In genomic region chr5:144769067-144769482, GRCm38 (mm10) we compare ENCODE assay signal across 8 mouse cellular contexts. TPM values are rescaled to one million over a fixed set of nuclear protein-coding genes. Genes with fewer than 3 reads are reported as not detected.
DNase-seq lines count a peak whose midpoint lies in the region; ATAC-seq and TF ChIP-seq lines count a peak whose summit lies in the region.

No protein-coding gene starts in this region.

- TF ChIP-seq CTCF in stomach, postnatal 0 days (IDR thresholded peaks at IDR 0.05; ENCODE audit: low read depth), result no peak

- H3K9ac ChIP-seq in embryonic facial prominence, embryonic 12.5 days, result peak overlapping the region; percentile 88
- peak overlapping the region; percentile 93 for H3K9ac ChIP-seq in limb, embryonic 13.5 days
- H3K9ac ChIP-seq in stomach, postnatal 0 days (ENCODE audit: low read length), result peak overlapping the region; percentile 87

- H3K36me3 ChIP-seq in embryonic facial prominence, embryonic 12.5 days, result peaks cover 29% of the 10 kb centered on the region
- H3K36me3 ChIP-seq in limb, embryonic 13.5 days, result peaks cover 34% of the 10 kb centered on the region
- H3K36me3 ChIP-seq in stomach, postnatal 0 days (ENCODE audit: control insufficient read depth, insufficient read depth, low read length), result no peaks in the 10 kb centered on the region; the same call in 1 of the 2 replicates

- H3K4me2 ChIP-seq in embryonic facial prominence, embryonic 12.5 days (replicated peaks), result peak overlapping the region; percentile 78
- H3K4me2 ChIP-seq in limb, embryonic 13.5 days (replicated peaks), result peak overlapping the region; percentile 90
- peak overlapping the region; percentile 74 for H3K4me2 ChIP-seq in stomach, postnatal 0 days (replicated peaks; ENCODE audit: low read depth)

- DNase-seq in embryo, embryonic 10 days (ENCODE audit: low spot score), result peak; percentile 8
- DNase-seq in embryo, embryonic 9.5 days (ENCODE audit: extremely low spot score), result no peak
- DNase-seq in 3T3-L1 (ENCODE audit: low read depth, low spot score), result peak; percentile 51
- DNase-seq in stomach, postnatal 0 days (ENCODE audit: low spot score), result no peak
- no peak for DNase-seq in layer of hippocampus, postnatal 10 days (ENCODE audit: low spot score in 2 of 2)
- DNase-seq in ovary, postnatal 36 days (ENCODE audit: low spot score), result no peak

- peaks cover 14% of the 10 kb centered on the region for H3K4me1 ChIP-seq in embryonic facial prominence, embryonic 12.5 days
- H3K4me1 ChIP-seq in limb, embryonic 13.5 days, result peaks cover 13% of the 10 kb centered on the region
- H3K4me1 ChIP-seq in stomach, postnatal 0 days (replicated peaks; ENCODE audit: control insufficient read depth, insufficient read depth), result peaks cover 4% of the 10 kb centered on the region; the same call in 1 of the 2 replicates

- H3K9me3 ChIP-seq in embryonic facial prominence, embryonic 12.5 days, result no peaks in the 10 kb centered on the region
- no peaks in the 10 kb centered on the region for H3K9me3 ChIP-seq in limb, embryonic 13.5 days
- no peaks in the 10 kb centered on the region for H3K9me3 ChIP-seq in stomach, postnatal 0 days (ENCODE audit: control insufficient read depth, low read length)

- no peaks in the 10 kb centered on the region for H3K27me3 ChIP-seq in embryonic facial prominence, embryonic 12.5 days
- H3K27me3 ChIP-seq in limb, embryonic 13.5 days, result no peaks in the 10 kb centered on the region
- no peaks in the 10 kb centered on the region for H3K27me3 ChIP-seq in stomach, postnatal 0 days (ENCODE audit: control insufficient read depth, insufficient read depth, low read length)

- peak overlapping the region; percentile 95; the same call in 1 of the 2 replicates for H3K27ac ChIP-seq in embryonic facial prominence, embryonic 12.5 days
- peak overlapping the region; percentile 97; the same call in 1 of the 2 replicates for H3K27ac ChIP-seq in limb, embryonic 13.5 days
- peak overlapping the region; percentile 92 for H3K27ac ChIP-seq in stomach, postnatal 0 days (replicated peaks)

- 33% methylated on average over 8 of the region's 8 CpGs for WGBS in embryonic facial prominence, embryonic 12.5 days
- 30% methylated on average over 8 of the region's 8 CpGs for WGBS in limb, embryonic 13.5 days
- WGBS in stomach, postnatal 0 days, result 12% methylated on average over 8 of the region's 8 CpGs

- H3K4me3 ChIP-seq in embryonic facial prominence, embryonic 12.5 days, result peak overlapping the region; percentile 84
- H3K4me3 ChIP-seq in limb, embryonic 13.5 days, result peak overlapping the region; percentile 86
- H3K4me3 ChIP-seq in stomach, postnatal 0 days (ENCODE audit: low read depth, low read length), result peak overlapping the region; percentile 62

- no peak for TF ChIP-seq EP300 in stomach, postnatal 0 days (optimal IDR thresholded peaks at IDR 0.05)

- peak; percentile 24; the same call in 1 of the 2 replicates for ATAC-seq in embryonic facial prominence, embryonic 12.5 days (ENCODE audit: insufficient number of reproducible peaks, insufficient read depth, low FRiP score, low TSS enrichment)
- 0 out of 2 replicates have a peak, but pooled peaks have one; percentile 6 for ATAC-seq in limb, embryonic 13.5 days (ENCODE audit: low FRiP score, low read depth)
- peak; percentile 41 for ATAC-seq in stomach, postnatal 0 days (ENCODE audit: low FRiP score, low TSS enrichment)

RNA-seq across cellular contexts. Expression of gene Trrap, which starts 1.5 kb away (rescaled TPM):
- 95.8 and 102 TPM in 2 replicates for polyA plus RNA-seq in embryonic facial prominence, embryonic 12.5 days (2016; fragmentation: Nextera tagmentation; extraction: Ambion mirVana)
- 88.8 and 90.8 TPM in 2 replicates for polyA plus RNA-seq in limb, embryonic 13.5 days (2015; fragmentation: Nextera tagmentation; extraction: Ambion mirVana)
- polyA plus RNA-seq in stomach, postnatal 0 days (2015; fragmentation: Nextera tagmentation; extraction: Ambion mirVana), result 22.7 TPM in 2 replicates
- 100 to 1,000 TPM; 149 to 169 TPM for total RNA-seq in layer of hippocampus, postnatal 10 days (2021)

RNA-seq across cellular contexts. Expression of gene Tmem130, which starts 7.5 kb away (rescaled TPM):
- 1.7 and 4.6 TPM in 2 replicates for polyA plus RNA-seq in embryonic facial prominence, embryonic 12.5 days (2016; fragmentation: Nextera tagmentation; extraction: Ambion mirVana)
- 0.87 and 1.5 TPM in 2 replicates for polyA plus RNA-seq in limb, embryonic 13.5 days (2015; fragmentation: Nextera tagmentation; extraction: Ambion mirVana)
- polyA plus RNA-seq in stomach, postnatal 0 days (2015; fragmentation: Nextera tagmentation; extraction: Ambion mirVana), result 2.9 and 3.2 TPM in 2 replicates
- 100 to 1,000 TPM; 168 to 176 TPM for total RNA-seq in layer of hippocampus, postnatal 10 days (2021)

Comparison
In these comparisons a context has a peak if more than half of its experiments do, and no peak if none do; other contexts are left out.
1. DNase-seq: peak in embryo, embryonic 10 days (single experiment) and 3T3-L1 (single experiment); none in embryo, embryonic 9.5 days (single experiment), stomach, postnatal 0 days (single experiment), layer of hippocampus, postnatal 10 days (0 of 2) and ovary, postnatal 36 days (single experiment).
2. Peak in every context shown above with its lines, with median percentiles within 50 percentile points of each other: ATAC-seq, H3K27ac ChIP-seq, H3K4me2 ChIP-seq, H3K4me3 ChIP-seq and H3K9ac ChIP-seq.